Mouse (Mus musculus) cerebellum, adult (tissue): Measurements from ENCODE around the gene Prss48.
"Not testable (repeated sequence)": the region's sequence is repeated elsewhere in the genome, so short reads cannot be mapped to it uniquely, and the experiment has no call there.

Experiments
- ATAC-seq: cut with Nextera tagmentation; 2 replicates; pipeline ENCODE4 v1.9.2; 2017; ENCODE audit warnings: mild to moderate bottlenecking, moderate library complexity, mixed read lengths; ENCODE audit not compliant: insufficient number of reproducible peaks, low FRiP score, low TSS enrichment

The Prss48 gene

DNA sequence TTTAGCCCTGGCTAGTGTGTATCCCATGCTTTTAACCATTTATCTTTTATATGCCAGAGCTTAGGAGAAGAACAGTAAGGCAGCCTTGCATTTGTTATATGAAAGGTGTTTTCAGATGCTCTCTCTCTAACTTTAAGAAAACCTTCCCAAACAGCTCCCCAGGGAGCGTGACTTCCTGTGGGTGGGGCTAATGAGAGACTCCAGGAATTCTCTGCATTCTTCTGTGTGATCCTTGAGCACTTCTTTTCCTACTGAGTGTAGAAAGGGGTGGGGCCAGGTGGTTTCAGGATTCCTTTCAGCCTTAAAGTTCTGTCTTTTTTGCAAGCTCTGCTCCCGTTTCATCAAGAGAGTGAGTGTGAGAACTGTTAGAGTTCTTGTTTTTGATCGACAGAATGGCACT, 8.3 kb upstream of the Prss48 start:
- no peak for ATAC-seq

DNA sequence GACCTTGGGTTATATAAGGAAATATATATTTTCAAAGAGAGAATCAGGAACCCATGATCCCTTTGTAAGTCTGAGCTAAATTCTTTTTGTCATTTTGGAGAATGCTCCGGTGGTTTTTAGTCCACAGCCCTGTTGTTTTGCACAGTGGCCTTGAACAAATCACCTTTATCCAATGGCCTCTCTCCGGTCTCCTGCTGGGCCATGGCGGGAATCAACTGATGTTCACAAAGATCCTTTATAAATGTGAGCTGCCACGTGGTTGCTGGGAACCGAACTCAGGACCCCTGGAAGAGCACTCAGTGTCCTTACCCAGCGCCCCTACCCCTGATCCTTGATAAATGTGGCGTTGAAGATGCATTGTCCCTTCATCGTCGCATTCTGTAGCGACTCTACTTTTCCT, 2.5 kb upstream of the Prss48 start:
- ATAC-seq: no peak

DNA sequence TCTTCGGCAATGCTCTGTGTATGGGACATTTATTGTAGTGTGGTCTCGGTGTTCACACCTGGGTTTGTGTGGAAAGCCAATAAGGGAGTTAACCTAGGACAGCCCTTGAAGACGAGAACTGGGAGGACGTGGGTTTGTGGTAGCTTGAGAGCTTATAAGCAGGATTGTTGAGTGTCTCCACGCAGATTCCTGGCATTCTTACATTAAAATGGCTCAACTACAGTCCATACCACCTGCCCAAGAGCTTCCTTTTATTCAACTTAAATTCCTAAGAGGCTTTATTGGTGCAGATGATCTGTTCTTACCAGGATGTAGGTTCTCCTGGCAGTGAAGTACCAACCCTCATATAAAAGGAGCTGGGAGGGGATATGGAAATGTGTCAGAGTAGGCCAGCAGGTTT, 649 bp upstream of the Prss48 start:
- no peak for ATAC-seq

DNA sequence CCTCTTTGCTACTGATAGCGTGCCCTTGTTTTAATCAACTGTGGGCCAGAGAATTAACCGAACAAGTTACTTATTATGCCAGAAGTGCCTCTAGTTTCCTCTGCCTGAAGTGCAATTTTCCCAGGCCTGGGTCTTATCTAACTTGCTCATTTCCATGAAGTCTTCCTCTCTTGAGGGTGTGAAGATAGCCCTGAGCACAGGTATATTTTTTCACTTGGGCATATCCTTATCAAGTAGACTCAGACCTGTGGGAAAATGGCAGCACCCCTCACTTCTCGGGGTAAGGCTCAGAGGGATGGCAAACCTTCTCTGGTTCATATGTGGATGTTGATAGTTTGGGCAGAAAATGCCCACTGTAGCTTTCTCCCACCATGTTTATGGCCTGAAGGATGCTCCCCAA, 1.0 kb downstream of the Prss48 start:
- ATAC-seq: no peak

DNA sequence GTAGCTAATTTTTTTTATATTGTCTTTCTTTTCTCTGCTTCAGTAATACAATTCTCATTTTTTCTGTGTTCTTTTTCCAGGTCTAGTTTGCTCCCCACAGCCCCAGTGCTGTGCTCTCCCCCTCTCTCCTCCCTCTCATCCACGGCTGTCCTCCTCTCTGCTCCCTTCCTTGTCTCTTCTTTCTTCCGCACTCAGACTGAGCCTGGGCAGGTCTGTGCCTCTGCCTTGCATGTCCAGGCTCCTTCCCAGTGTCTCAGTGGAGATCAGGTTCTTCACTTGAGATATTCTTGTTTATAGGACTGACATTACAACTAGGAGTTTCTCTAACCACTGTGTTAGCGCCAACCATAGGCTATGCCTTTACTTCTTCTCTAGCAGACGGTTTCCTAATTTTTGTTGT, 7.6 kb downstream of the Prss48 start:
- ATAC-seq: no peak

DNA sequence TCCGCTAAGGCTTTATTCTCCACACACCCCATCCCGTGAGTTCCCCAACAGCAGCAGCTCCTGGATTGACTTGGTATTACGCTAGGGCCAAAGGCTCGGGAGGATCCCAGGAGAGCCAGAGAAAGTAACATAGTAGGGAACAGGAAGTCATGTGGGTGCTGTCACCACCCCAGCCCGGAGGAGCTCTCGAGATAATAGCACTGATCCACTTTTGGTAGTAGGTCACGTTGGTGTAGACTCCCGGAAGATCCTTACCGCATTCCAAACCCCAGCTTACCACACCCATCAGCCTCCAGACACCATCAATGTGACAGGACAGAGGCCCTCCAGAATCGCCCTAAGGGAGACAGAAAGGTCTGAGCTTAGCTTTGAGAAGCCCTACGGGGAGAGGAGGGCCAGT, 8.5 kb downstream of the Prss48 start:
- no peak for ATAC-seq

DNA sequence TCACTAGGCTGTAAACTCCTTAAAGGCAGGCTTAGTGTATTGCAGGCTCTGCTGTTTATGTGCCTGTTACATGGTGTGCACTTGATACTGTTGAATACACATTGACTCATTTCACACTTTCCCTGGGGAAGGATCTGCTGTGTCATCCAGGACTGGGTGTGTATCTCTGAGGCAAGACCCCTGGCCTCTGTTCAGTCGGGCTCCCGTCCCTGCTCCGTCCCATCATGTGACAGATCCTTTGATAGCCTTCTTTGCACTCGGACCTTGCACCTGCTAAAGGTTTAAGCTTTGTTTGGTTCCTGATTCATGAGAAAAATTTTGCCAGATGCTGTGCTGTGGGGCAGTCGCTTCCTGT, 10.5 kb downstream of the Prss48 start:
- no peak for ATAC-seq

DNA sequence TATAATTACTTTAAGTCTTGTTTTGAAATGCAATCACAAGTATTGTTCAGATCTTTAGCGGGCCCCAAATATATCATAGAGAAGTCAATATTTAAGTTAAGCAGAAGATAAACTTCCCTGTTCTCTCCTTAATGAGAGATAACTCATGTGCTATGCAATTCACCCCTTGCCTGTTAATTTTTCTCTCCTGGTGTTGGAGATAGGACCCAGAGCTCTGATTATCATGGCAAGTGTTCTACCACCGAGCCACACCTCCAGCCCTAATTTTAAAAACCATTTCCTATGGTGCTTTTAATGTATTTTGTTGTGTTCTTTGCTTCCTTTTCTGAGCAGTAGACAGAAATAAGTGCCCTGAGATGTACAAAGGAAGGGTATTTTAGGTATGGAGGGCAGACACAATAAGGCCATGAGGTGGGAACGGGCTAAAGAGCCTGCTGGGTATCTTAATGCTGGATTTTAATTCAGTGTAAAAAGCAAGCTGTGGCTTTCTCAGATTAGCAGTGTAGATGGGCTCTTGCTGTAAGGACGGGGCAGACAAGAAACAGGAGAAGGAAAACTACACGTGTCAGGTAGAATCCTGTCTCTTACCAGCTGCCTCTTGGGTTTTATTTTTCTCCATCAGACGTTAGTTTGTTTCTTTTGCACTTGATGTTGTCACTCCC, 11.0 kb downstream of the Prss48 start:
- no peak for ATAC-seq

DNA sequence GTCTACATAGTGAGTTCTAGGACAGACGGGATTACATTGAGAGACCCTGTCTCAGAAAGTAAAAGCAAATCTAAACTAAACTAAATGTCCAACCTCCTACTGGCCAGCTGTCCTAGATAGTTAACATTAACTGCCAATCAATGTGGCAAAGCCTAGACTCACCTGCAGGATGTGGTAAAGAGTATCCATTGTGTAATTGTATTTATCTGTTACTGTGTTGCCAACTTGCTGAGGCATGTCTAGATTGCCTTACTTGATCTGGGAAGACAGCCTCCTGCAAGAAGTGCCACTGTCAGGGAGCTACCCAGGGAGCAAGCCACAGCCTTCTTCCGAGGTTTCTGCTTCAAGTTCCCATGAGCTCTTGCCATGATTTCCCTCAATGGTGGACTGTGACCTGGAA, 15.1 kb downstream of the Prss48 start:
- ATAC-seq: no peak

DNA sequence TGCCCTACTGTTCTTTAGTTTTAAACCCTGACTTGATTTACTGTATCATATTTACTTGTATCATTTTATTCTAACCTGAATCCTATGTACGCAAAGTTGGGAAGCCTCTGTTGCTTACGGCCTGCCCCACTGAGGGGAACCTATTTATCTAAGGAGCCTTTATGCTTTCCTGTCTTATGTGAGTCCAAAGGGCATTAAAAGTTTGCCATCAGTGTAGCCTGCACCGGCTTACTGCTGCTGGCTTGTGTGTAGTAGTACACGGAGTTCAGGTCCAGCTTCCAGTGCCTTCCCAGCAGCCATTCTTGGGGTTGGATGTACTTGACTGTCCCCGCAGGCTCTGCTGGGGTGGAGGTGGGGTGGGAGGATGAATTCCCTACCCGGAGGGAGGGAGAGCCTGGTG, 17.8 kb downstream of the Prss48 start:
- ATAC-seq: no peak

DNA sequence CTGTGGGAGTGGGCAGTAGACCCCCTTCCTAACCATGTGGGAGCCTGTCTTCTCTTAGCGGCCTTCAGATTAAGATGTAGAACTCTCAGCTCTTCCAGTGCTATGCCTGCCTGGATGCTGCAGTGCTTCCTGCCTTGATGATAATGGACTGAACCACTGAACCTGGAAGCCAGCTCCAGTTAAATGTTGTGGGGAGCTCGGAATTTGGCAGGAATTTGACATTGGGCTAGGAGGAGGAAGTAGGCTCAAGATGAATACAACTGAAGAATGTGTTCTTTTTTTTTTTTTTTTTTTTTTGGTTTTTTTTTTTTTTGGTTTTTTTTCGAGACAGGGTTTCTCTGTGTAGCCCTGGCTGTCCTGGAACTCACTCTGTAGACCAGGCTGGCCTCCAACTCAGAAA, 20.5 kb downstream of the Prss48 start:
- not testable (repeated sequence) for ATAC-seq

DNA sequence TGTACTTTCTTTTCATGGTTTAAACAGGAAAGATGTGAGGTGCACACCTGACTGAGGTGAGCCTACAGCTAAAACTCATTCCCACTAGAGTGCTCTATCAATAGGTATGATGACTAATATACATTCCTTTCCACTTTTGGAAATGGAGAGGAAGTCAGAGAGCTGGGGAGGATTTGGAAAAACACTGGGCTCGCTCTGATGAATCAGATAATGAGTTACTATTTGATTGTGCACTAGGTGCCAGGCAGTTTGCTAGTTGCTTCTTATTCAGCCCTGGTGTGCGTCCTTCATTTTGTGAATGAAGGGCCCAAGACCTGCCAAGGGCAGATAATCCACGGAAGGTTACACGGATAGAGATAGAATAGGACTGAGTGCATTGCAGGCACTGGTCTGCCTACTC, 22.3 kb downstream of the Prss48 start:
- no peak for ATAC-seq

DNA sequence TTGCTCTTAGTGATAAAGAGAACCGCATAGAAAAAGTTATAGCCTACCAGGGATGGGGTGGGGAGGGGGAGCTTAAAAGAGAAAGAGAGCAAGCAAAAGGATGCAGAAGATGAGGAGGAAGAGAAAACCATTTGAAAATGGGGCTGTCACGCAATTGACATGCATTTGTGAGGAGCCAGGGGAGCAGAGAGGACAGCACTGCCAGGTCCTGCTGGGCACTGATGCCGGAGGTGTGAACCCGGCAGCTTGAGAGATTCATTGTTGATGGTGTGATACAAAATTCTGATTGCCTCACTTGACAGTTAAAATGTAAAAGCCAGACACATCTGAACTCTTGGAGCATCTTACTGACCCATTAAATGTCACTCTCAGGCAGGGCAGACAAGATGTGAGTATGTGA, 27.8 kb downstream of the Prss48 start:
- no peak for ATAC-seq

DNA sequence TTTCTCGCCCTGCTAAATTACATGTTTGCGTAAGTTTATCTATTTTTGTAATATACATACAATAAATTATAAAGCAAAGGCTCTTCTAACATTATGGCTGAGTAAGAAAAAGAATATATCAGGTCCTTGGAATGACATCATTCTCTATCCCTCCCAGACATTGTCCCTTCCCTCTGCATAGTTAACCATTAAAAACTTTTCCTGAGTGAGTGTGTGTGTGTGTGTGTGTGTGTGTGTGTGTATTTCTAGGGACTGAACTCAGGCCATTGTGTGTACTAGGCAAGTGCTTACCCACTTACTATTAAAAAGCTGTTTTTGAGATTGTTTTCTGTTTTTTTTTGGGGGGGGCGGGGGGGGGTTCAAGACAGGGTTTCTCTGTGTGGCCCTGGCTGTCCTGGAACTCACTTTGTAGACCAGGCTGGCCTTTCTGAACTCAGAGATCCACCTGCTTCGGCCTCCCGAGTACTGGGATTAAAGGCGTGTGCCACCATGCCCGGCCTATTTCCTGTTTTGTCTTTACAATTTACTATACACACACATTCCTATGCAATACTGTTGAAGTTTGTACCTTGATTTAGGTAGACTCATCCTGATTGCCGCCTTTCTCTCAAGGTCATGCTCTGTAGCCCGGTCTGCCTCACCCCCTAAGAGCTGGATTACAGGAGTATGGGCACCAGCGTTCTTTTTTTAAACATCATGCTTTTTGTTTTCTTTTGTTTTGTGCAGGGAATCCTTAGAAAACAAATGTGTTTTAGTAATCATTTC, 28.7 kb downstream of the Prss48 start:
- ATAC-seq: no peak

DNA sequence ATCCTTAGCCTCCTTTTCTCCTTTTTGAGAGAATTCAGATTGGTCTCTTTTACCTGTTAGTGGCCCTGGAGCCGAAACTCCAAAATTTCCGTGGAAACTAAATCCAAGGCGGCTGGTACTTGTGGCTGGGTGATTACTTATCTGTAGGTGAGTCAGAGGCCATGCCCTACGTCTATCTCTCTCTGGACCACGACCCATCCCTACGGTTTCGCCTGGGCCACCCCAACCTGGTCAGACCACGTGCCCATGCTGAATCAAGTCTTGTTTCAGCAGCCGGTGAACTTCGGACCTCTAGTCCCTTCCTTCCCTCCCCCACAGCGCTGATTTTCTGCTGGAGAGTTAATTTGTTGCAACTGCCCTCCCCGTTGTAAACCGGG, 30.7 kb downstream of the Prss48 start:
- 0 out of 2 replicates have a peak, but pooled peaks have one; percentile 16 for ATAC-seq

DNA sequence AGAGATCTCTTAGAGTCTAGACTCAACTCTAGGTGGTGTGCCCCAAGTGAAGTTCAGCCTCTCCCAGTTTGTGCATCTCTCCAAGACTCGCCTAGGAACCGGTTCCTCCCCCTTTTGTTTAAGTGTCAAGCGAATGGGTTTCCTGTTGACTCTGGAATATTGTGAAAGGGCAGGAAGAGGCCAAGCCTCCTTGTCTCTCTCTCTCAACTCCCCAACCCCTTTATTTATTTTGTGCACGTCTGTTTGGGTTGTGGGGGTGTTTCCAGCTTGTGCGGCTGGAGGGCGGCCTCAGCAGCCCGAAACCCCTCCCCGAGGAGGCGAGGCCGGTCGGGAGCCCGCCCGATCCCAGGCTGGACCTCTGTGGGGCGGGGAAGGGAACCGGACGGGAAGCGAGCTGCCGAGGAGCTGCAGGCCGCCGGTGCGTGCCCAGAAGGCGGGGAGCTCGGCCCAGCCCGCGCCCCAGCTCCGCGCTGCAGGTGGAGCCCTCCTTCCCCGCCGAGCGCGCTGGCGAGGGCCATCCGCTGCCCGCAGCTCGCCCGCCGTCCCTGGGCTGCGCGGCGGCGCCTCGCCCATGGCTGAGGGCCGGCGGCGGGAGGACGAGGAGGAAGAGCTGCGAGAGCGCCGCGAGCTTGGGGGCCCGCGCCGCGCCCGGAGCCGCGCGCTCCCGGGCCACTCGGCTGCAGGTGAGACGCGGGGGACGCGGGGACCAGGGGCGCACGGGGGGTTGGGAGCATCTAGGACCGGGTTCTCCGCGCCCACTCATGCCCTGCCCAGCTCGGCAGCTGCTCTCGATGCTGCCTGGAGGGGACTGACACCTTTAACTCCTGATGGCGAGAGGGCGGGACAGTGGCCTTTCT, 31.3 kb downstream of the Prss48 start, which contains the start of gene Sh3d19:
Sh3d19 (plus strand) TSS at position 368 of the 857 bp plus-strand sequence.
- peak; percentile 93 for ATAC-seq

DNA sequence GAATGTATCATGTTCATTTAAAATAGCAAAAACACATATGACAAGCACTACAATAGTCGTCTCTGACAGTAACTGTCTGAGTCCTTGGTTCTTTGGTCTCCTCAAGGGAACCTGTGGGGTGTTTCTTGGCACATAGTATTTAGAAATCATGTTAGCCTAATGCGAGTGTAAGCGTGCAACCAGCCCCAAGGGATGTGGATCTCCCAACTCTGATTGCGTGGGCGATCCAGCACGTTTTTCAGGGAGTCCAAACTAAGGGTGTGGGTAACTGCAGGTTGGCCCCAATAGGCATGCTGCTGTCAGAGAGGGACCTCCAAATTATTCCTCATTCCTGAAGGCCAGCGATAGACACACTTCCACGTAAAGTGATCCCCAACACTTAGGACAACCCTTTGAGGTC, 33.3 kb downstream of the Prss48 start:
- ATAC-seq: no peak

DNA sequence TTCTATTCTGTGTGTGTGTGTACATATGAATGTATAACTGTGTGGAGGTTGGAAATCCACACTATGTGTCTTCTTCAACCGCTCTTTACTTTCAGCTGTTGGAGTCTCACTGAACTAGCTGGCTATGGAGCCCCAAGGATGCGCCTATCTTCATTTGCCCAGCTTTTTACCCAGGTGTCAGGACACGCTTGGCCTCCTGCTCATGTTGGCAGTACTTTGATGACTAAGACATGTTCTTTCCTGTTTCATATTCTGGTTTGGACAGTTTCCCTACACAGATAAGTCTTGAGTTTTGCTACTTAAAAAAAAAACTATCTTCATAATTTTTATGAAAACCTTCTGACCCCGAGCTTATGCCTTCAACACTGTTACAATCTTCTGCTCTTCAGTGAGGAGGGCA, 36.8 kb downstream of the Prss48 start:
- no peak for ATAC-seq

DNA sequence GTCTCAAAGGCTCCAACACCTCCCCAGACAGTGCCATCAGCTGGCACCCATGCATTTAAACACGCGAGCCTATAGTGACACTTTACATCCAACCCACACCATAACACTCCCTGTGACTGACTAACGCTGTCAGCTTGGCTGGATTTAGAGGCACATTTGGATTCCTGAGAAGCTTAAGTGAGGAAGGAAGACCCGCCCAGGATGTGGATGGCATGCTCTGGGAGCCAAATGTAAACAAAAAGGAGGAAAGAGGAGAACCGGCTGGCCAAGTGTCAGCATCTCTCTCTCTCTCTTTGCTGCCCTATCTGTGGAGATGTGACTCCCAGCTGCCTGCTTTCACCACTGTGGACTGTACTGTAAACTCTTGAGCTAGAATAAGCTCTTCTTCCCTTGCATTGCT, 41.2 kb downstream of the Prss48 start:
- ATAC-seq: no peak

DNA sequence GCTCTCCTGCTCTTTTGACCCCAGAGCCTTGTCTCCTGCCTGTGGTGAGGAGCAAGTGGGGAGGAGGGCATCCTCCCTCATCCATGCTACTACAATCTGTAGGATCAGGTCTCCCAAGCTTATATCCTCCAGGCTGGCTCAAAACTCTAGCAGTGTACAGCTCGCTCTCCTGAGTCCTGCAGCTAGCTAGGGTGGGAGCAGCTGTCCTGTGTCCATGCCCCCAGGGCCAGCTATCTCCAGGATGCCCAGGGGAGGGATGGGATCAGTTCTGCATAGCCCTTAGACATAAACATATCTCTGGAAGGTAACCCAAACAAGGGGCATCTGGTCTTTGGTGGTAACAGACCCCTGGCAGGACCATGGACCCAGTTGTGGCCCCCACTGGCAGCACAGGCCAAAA, 42.6 kb downstream of the Prss48 start:
- ATAC-seq: no peak

DNA sequence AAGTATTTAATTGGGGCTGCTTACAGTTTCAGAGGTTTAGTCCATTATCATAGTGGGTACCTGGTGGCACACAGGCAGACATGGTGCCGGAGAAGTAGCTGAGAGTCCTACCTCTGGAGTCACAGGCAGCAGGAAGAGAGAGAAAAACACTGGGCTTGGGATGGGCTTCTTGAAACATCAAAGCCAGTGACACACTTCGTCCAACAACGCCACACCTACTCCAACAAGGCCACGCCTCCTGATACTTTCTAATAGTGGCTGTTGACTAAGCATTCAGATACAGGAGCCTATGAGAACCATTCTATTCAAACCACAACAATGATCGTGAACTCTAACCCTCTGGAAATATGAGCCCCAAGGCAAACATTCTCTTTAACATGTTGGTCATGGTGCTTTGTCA, 46.6 kb downstream of the Prss48 start:
- ATAC-seq: no peak
